Mouse (Mus musculus) cerebellum, postnatal 4 days (tissue): ENCODE measurements around the gene Neurl3.

ENCODE experiments used
- DNase-seq, 2 experiments: peaks; one replicate each; pipeline ENCODE4 v3.0.0; 2022; ENCODE audit warnings: low spot score in 2 of 2, mixed read lengths in 1 of 2

Gene Neurl3

GRCm38 (mm10) chr1:36258631-36259030 lies 15.8 kb downstream of the Neurl3 start:
- no peak for DNase-seq

GRCm38 (mm10) chr1:36257276-36257675 lies 17.2 kb downstream of the Neurl3 start:
- no peak for DNase-seq

- no peak for DNase-seq
These were observed 18.4 kb downstream of the Neurl3 start for GRCm38 (mm10) chr1:36255871-36256640.

GRCm38 (mm10) chr1:36254635-36255360 lies 19.7 kb downstream of the Neurl3 start:
- DNase-seq: peak in 1 of 2 experiments; percentile 42

- peak in 1 of 2 experiments; percentile 70 for DNase-seq
These were observed 21.7 kb downstream of the Neurl3 start for GRCm38 (mm10) chr1:36252791-36253190.

GRCm38 (mm10) chr1:36251426-36251825 lies 23.1 kb downstream of the Neurl3 start:
- DNase-seq: no peak

- DNase-seq: no peak
These were observed 27.8 kb downstream of the Neurl3 start for GRCm38 (mm10) chr1:36246688-36247087.

GRCm38 (mm10) chr1:36244828-36245215 lies 29.7 kb downstream of the Neurl3 start:
- no peak for DNase-seq

- DNase-seq: peak; percentile 69 to 87
These were observed 30.2 kb downstream of the Neurl3 start, which contains the start of gene Uggt1 for GRCm38 (mm10) chr1:36244058-36244827. Uggt1 (minus strand) TSS chr1:36244720.

GRCm38 (mm10) chr1:36243447-36244057 lies 30.9 kb downstream of the Neurl3 start:
- no peak for DNase-seq

- no peak for DNase-seq
These were observed 32.5 kb downstream of the Neurl3 start for GRCm38 (mm10) chr1:36241903-36242429.

- DNase-seq: no peak
These were observed 34.3 kb downstream of the Neurl3 start for GRCm38 (mm10) chr1:36240176-36240575.

- DNase-seq: no peak
These were observed 35.1 kb downstream of the Neurl3 start for GRCm38 (mm10) chr1:36239396-36239795.

- DNase-seq: no peak
These were observed 38.6 kb downstream of the Neurl3 start for GRCm38 (mm10) chr1:36235855-36236254.

- no peak for DNase-seq
These were observed 39.3 kb downstream of the Neurl3 start for GRCm38 (mm10) chr1:36235057-36235639.

GRCm38 (mm10) chr1:36233218-36233617 lies 41.3 kb downstream of the Neurl3 start:
- DNase-seq: no peak

GRCm38 (mm10) chr1:36230919-36231705 lies 43.4 kb downstream of the Neurl3 start:
- DNase-seq: no peak

- no peak for DNase-seq
These were observed 46.0 kb downstream of the Neurl3 start for GRCm38 (mm10) chr1:36228461-36228860.

GRCm38 (mm10) chr1:36224648-36225047 lies 49.8 kb downstream of the Neurl3 start:
- no peak for DNase-seq
